Mouse (Mus musculus): Measurements from ENCODE around the gene Hoxd1.

The Hoxd1 gene

GRCm38 (mm10) chr2:74762522-74763244, at the start of gene Hoxd1:
Gene Hoxd1 (plus strand): TSS chr2:74762980.
- DNase-seq = no peak

- no peak for DNase-seq
Observed at GRCm38 (mm10) chr2:74713239-74714150, 49.3 kb upstream of the Hoxd1 start.

- no peak for DNase-seq
Observed at GRCm38 (mm10) chr2:74714156-74714789, 48.5 kb upstream of the Hoxd1 start.

GRCm38 (mm10) chr2:74714881-74715280, 47.9 kb upstream of the Hoxd1 start:
- no peak for DNase-seq

GRCm38 (mm10) chr2:74715504-74716241, 47.1 kb upstream of the Hoxd1 start:
- peak; percentile 22 for DNase-seq

GRCm38 (mm10) chr2:74720384-74720783, 42.4 kb upstream of the Hoxd1 start:
- DNase-seq = no peak

GRCm38 (mm10) chr2:74720955-74721491, 41.8 kb upstream of the Hoxd1 start:
- DNase-seq = no peak

- DNase-seq = no peak
Observed at GRCm38 (mm10) chr2:74721882-74722281, 40.9 kb upstream of the Hoxd1 start.

- DNase-seq = no peak
Observed at GRCm38 (mm10) chr2:74722949-74723348, 39.8 kb upstream of the Hoxd1 start.

GRCm38 (mm10) chr2:74724244-74725015, 38.4 kb upstream of the Hoxd1 start:
- DNase-seq = no peak

GRCm38 (mm10) chr2:74725171-74725570, 37.6 kb upstream of the Hoxd1 start:
- no peak for DNase-seq

- no peak for DNase-seq
Observed at GRCm38 (mm10) chr2:74726551-74726950, 36.2 kb upstream of the Hoxd1 start, which contains the start of gene Gm28230. Gene Gm28230 (plus strand): TSS chr2:74726728.

- no peak for DNase-seq
Observed at GRCm38 (mm10) chr2:74726973-74727639, 35.7 kb upstream of the Hoxd1 start.

GRCm38 (mm10) chr2:74727640-74728302, 35.0 kb upstream of the Hoxd1 start:
- no peak for DNase-seq

GRCm38 (mm10) chr2:74728303-74728680, 34.5 kb upstream of the Hoxd1 start:
- no peak for DNase-seq

GRCm38 (mm10) chr2:74730331-74730730, 32.4 kb upstream of the Hoxd1 start:
- no peak for DNase-seq

- DNase-seq = no peak
Observed at GRCm38 (mm10) chr2:74731055-74731454, 31.7 kb upstream of the Hoxd1 start.

- DNase-seq = no peak
Observed at GRCm38 (mm10) chr2:74731799-74732512, 30.8 kb upstream of the Hoxd1 start.

GRCm38 (mm10) chr2:74732513-74733316, 30.1 kb upstream of the Hoxd1 start:
- no peak for DNase-seq

Measured in cerebellum, adult 11-12 months (tissue).